Mouse (Mus musculus) cerebellum, postnatal 4 days (tissue): ENCODE data around the gene P2rx4.
"Not testable (repeated sequence)": the region's sequence is repeated elsewhere in the genome, so short reads cannot be mapped to it uniquely, and the experiment has no call there.

ENCODE experiments used
- DNase-seq, 2 experiments: peaks; one replicate each; pipeline ENCODE4 v3.0.0; 2022; ENCODE audit warnings: low spot score in 2 of 2, mixed read lengths in 1 of 2

The P2rx4 gene

DNA sequence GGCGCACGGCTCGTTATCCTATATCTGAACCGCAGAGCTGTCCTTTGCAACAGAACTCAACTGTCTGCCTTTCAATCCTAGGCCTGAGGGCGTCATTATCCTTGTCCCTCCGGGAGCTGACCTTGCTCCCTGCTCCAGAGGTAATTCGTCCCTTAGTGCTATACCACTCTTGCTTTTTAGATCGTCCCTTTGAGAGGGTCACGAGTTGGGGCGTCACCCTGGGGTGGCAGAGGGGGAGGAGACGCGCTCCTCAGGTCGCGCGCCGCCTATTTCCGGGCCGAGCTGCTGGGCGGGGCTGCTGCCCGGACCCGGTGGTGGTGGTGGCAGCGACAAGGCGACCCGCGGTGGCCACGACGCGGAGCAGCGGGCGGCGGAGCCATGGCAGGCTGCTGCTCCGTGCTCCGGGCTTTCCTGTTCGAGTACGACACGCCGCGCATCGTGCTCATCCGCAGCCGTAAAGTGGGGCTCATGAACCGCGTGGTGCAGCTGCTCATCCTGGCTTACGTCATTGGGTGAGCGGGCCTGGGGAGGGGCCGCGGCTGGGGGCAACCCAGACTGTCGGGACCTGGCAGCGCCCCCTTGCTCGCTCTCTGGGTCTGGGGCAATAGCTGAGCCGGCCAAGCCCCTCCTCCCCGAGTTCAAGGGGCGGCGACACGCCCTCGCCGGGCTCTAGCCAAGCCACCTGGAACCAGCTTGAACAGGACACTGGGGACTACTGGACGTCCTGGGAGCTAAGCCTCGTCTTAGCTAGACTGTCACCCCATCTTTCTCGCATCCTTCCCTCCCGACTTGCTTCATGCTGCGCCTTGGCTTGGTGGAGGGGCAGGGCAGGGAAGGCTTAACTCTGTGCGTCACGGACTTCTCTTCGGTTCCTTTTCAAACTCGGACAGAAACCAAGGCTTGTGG is at the start of gene P2rx4:
TSS of gene P2rx4 (plus strand) at position 269 of the 906 bp plus-strand sequence.
- peak; percentile 51 to 75 for DNase-seq

DNA sequence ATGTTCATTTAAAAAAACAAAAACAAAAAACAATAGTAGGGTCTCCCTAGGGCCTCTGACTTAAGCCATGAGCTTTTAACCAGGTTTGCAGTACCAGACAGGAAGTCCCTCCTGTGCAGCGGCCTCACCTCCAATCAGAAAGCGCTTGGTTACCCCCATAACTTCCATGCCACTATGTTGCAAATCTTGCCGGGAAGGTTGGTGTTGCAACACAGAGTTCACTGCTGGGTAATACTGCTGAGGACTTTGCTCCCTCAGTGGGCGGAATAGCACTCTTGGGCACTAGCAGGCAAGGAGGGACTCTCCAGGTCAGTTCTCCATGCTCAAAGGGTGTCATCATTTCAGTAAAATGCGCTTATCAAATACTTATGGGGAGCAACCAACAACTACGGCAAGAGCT is 44.8 kb upstream of the P2rx4 start:
- no peak for DNase-seq

GRCm38 (mm10) chr5:122665036-122665435 is 42.3 kb upstream of the P2rx4 start:
- DNase-seq = no peak

GRCm38 (mm10) chr5:122668981-122669897 is 38.1 kb upstream of the P2rx4 start:
- no peak for DNase-seq

DNA sequence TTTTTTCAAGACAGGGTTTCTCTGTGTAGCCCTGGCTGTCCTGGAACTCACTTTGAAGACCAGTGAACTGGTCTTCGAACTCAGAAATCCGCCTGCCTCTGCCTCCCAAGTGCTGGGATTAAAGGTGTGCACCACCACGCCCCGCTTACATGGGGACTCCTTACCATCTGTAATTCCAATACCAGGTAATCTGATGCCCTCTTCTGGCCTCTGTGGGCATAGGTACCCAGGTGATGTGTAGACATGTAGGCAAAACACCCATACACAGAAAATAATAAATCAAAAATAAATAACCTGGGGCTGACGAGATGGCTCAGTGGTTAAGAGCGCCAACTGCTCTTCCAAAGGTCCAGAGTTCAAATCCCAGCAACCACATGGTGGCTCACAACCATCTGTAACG is 35.7 kb upstream of the P2rx4 start:
- not testable (repeated sequence) for DNase-seq

DNA sequence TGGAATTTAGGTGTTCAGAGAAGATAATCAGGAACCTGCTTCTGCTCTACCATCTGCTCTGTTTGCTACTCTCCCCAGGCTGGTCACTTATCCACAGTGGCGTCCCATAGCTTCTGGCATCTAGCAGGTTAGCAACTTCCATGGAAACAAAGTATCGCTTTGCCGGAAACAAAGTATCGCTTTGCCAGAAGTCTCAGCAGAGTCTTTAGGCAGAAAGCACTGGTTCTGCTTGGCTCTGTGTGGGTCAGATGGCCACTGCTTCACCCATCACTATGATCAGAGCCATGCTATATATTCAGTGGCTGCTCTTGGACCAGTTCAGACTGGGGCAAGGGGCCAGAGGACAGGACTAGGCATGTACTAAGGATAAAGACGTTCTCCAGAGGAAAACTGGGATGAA is 35.0 kb upstream of the P2rx4 start:
- DNase-seq = no peak

DNA sequence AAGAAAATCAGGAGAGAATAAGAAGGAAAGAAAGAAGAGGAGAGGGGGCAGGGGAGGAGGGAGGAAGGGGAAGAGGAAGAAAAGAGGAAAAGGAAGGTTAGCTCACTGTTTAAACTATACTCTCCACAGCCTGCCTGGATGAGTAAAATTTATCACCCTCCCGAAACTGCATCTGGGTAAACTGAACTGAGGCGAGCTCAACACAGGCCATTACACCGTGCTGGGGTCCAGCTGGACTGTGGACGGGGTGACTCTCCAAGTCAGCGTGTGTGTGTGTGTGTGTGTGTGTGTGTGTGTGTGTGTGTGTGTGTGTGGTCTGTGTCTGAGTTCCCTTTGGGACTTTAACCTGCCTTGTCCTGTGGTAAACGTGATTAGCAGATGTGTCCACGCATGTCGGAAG is 31.3 kb upstream of the P2rx4 start:
- DNase-seq = no peak

DNA sequence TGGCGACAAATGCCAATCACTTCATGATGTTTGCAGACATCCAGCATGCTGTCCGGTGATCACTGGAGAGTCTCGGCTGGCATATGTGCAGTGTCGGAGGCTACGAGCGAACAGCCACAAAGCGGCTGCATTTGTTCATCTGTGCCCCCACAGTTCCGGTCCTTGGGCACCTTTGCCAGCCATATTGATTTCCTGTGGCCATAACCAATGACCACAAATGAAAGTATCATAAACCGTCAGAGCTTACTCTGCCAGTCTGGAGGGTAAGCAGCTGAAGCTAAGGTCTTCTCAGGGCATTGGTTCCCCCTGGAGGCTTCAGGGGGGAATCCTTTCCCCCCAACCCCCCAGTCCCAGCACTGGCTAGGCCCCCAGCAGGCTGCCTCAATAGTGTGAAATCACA is 29.4 kb upstream of the P2rx4 start:
- DNase-seq = no peak

DNA sequence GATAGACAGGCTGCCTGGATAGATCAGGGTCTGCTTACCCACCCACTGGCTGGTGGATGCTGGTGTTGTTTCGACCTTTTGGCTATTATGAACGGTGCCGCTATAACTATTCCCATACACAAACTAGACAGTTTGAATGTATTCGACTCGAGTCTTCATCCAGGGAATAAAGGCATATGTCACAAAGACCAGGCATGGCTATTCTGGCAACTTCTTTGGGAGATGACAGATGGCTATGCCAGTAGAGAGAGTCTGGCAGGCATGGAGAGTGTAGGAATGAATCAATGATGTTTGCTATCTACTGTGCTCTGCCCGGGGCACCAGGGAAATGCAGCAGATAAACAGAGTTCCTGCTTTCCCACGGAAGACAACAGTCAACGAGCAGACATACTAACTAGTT is 27.5 kb upstream of the P2rx4 start:
- no peak for DNase-seq

DNA sequence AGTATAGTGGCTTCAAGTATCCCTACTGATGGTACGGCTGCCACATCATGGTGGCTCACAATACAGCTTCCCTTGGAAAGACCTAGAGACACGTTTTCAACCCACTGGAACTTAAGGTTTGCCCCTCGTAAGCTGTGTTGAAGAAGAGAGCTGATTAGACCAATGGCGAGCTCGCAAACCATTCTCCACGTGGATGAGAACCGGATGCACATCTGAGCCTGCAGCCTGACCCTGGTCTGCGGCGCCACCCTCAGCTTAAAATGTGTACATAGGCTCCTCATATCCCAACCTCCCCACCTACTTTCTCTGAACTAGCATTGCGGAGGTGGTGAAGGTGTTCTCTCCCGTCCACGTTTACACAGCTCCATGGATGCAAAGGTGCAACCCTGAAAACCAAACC is 26.1 kb upstream of the P2rx4 start:
- DNase-seq = no peak

GRCm38 (mm10) chr5:122683926-122684325 is 23.4 kb upstream of the P2rx4 start:
- no peak for DNase-seq

GRCm38 (mm10) chr5:122687391-122687790 is 20.0 kb upstream of the P2rx4 start:
- DNase-seq = no peak

DNA sequence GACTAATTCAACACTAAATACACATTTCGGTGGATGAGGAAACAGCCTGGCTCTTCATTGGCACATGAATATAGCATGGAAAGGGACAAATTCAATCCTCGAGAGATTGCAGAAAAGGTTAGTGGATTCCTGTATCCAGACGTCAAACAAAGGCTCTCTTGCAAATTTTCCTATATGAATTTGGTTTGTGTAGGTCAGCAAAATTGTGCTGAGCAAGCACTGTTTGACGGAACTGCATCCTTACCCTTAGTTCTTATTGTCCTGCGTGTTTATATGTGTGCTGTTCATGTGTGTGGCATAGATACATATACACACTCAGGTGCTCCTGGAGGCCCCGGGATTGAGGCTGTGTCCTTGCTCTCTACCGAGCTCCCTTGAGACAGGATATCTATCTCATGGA is 18.2 kb upstream of the P2rx4 start:
- DNase-seq = no peak

- no peak for DNase-seq
Measured at GRCm38 (mm10) chr5:122690486-122690885, 16.9 kb upstream of the P2rx4 start.

- DNase-seq = peak in 1 of 2 experiments; percentile 17
Measured at GRCm38 (mm10) chr5:122693431-122694207, 13.7 kb upstream of the P2rx4 start.

DNA sequence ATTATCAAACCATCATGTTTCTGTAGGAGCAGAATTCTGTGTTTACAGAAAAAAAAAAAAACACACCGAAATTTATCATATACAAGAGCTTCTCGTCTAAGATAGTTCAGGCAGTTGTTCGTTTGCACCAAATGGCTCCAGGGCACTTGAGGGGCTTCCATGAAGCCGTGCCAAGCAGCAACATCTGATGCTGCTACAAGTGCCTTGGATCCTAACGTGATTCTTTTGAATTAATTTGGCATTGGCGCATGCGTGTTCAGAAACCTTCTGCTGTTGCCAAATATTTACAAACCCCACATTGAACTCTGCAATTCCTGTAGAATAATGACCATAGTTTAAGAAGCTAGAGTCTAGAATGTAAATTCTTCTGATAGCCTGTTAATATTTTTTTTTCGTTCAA is 11.8 kb upstream of the P2rx4 start:
- no peak for DNase-seq

DNA sequence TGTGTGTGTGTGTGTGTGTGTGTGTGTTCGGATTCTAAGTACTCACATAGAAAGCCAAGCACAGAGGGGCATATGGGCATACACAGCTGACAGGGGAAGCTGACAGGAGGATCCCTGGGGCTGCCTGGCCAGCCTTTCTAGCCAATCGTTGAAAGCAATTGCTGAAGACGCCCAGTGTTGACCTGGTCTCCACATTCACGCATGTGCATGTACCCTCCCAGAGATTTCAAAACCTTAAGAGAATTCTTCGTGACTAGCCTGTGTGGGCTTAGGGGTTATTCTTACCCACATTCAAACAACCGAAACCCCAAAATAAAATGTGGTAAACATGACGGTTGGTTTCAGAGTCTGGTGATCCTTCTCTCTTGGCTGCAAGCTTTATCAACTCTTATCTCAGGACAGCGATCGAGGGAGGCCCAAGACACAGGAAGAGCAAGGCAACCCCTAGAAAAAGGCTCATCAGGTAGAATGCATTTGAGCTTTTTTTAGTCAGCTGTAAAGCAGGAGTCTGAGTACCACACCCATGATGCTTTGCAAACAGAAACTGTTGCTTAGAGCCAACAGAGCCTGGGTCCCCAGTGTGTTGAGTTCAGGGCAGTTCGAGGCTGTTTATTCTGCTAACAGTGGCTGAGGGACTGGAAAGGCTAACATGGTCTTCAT is 9.2 kb upstream of the P2rx4 start:
- no peak for DNase-seq

GRCm38 (mm10) chr5:122698701-122699060 is 8.7 kb upstream of the P2rx4 start:
- no peak for DNase-seq

- DNase-seq = no peak
Measured at GRCm38 (mm10) chr5:122700109-122700836, 7.1 kb upstream of the P2rx4 start.

GRCm38 (mm10) chr5:122700837-122701212 is 6.5 kb upstream of the P2rx4 start:
- no peak for DNase-seq

DNA sequence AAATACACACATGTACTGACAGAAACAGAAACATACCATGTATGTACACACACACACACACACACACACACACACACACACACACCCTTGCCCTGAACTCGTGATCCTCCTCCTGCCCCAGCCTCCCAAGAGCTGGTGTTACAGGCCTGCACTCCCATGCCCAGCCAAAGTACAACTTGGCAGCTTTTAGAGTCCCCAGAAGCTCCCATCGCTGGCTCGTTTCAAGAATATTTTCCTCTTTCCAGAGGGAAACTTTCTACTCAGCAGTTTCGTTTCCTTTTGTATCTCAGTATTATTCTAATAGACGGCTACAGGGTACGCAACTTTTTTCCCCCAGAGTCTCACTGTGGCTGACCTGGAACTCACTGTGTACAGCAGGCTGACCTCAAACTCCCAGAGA is 5.2 kb upstream of the P2rx4 start:
- no peak for DNase-seq
